Mouse (Mus musculus) megakaryocyte, embryonic 14.5 days (primary cell): ENCODE data around the gene Mier3.
"Not testable (repeated sequence)": the region's sequence is repeated elsewhere in the genome, so short reads cannot be mapped to it uniquely, and the experiment has no call there.

Experiments used
- FLI1 ChIP-seq: IDR thresholded peaks from 2 replicates; pipeline ENCODE4 v1.6.1; 2012; ENCODE audit warnings: low read length, inconsistent platforms, mixed read lengths
- GATA1 ChIP-seq: IDR thresholded peaks from 3 replicates; pipeline ENCODE4 v1.6.1; 2012; ENCODE audit warnings: mixed read lengths, low read length, inconsistent platforms, borderline replicate concordance

DNA sequence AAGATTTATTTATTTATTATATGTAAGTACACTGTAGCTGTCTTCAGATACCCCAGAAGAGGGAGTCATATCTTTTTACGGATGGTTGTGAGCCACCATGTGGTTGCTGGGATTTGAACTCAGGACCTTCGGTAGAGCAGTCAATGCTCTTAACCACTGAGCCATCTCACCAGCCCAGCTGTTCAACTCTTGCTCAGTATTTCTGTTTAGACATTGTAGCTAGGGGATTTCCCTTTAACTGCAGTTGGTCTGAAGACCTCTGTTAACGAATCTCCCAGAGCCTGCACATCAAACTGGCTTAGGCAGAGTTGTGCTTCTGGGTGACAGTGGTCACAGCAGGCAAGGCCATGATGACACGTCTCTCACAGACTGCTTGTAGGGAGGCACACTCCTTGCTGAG is 23.2 kb downstream of the Mier3 start:
- not testable (repeated sequence) for TF ChIP-seq GATA1, FLI1
